Mouse (Mus musculus): ENCODE measurements around the gene Asphd2. TPM values are rescaled to one million over a fixed set of nuclear protein-coding genes. Genes with fewer than 3 reads are reported as not detected.

Gene Asphd2
- polyA plus RNA-seq (2012; rRNA removed), result 0.13 and 0.44 TPM in 2 replicates

GRCm38 (mm10) chr5:112394779-112395443, at the start of gene Asphd2:
TSS of gene Asphd2 (minus strand) at chr5:112394866.

GRCm38 (mm10) chr5:112355910-112356309, 38.8 kb downstream of the Asphd2 start, which contains the start of gene Gm6583:
TSS of gene Gm6583 (minus strand) at chr5:112356033.

GRCm38 (mm10) chr5:112342463-112343204, 52.0 kb downstream of the Asphd2 start, which contains the start of the genes Srrd and Hps4:
TSS of gene Srrd (minus strand) at chr5:112343040.
TSS of gene Hps4 (plus strand) at chr5:112343083.

Other genes starting within 250 kb of the Asphd2 start
- 0.43 and 0.47 TPM in 2 replicates for gene Cryba4, start 142.3 kb downstream of the Asphd2 start, polyA plus RNA-seq (2012; rRNA removed)
- 0.07 TPM in 2 replicates for gene Crybb1, start 139.1 kb downstream of the Asphd2 start, polyA plus RNA-seq (2012; rRNA removed)
- gene Tpst2, start 118.2 kb downstream of the Asphd2 start, polyA plus RNA-seq (2012; rRNA removed), result 14.4 and 16.7 TPM in 2 replicates
- 10.7 and 11.0 TPM in 2 replicates for gene Tfip11, start 68.5 kb downstream of the Asphd2 start, polyA plus RNA-seq (2012; rRNA removed)
- 13.6 and 16.6 TPM in 2 replicates for gene Srrd, start 51.8 kb downstream of the Asphd2 start, polyA plus RNA-seq (2012; rRNA removed)
- gene Hps4, start 51.8 kb downstream of the Asphd2 start, polyA plus RNA-seq (2012; rRNA removed), result 8.3 and 9.4 TPM in 2 replicates
- gene Gm6583, start 38.8 kb downstream of the Asphd2 start, polyA plus RNA-seq (2012; rRNA removed), result 0.08 and 0.09 TPM in 2 replicates
- not detected in 2 replicates for gene Gm6588, start 54.6 kb upstream of the Asphd2 start, polyA plus RNA-seq (2012; rRNA removed)
- 0.02 TPM in 2 replicates for gene Sez6l, start 182.3 kb upstream of the Asphd2 start, polyA plus RNA-seq (2012; rRNA removed)